In genomic region chr7:105374866-105375265, GRCm38 (mm10) we compare ENCODE assay signal across 29 mouse cellular contexts. TPM values are rescaled to one million over a fixed set of nuclear protein-coding genes. Genes with fewer than 3 reads are reported as not detected.
"Had no signal": no experiment of that assay in that cellular context is flagged by ENCODE, and none has a peak within 500 bp of the region (broad histone marks: within the 10 kb centered on the region; RNA-seq: fewer than 3 reads in every experiment).

Gm5901 (plus strand) TSS chr7:105375038.

- H3K4me1 ChIP-seq: kidney, embryonic 15.5 days; limb, embryonic 10.5 days; limb, embryonic 13.5 days; lung, embryonic 15.5 days; midbrain, embryonic 10.5 days; midbrain, embryonic 13.5 days; neural tube, embryonic 13.5 days; stomach, embryonic 15.5 days had no signal

- H3K4me3 ChIP-seq: kidney, embryonic 15.5 days; limb, embryonic 10.5 days; limb, embryonic 13.5 days; liver, embryonic 12.5 days; liver, embryonic 15.5 days; lung, embryonic 15.5 days; midbrain, embryonic 10.5 days; midbrain, embryonic 13.5 days; myocyte; neural tube, embryonic 13.5 days; stomach, embryonic 15.5 days had no signal

- H3K27me3 ChIP-seq: kidney, embryonic 15.5 days; limb, embryonic 13.5 days; liver, embryonic 12.5 days; liver, embryonic 15.5 days; lung, embryonic 15.5 days; megakaryocyte, embryonic 14.5 days; midbrain, embryonic 13.5 days; neural tube, embryonic 13.5 days; stomach, embryonic 15.5 days had no signal

- DNase-seq: kidney, postnatal 10 days; kidney, postnatal 36 days; liver; lung, adult 18-20 months; lung, postnatal 10 days; lung, postnatal 36 days; retina, postnatal 1 day; right cerebral cortex, postnatal 25 days; spleen, adult 18-20 months; thymus, adult 2 months; thymus, postnatal 14 days; thymus, postnatal 4 days had no signal

- H3K9ac ChIP-seq: kidney, embryonic 15.5 days; limb, embryonic 13.5 days; liver, embryonic 12.5 days; liver, embryonic 15.5 days; lung, embryonic 15.5 days; midbrain, embryonic 13.5 days; neural tube, embryonic 13.5 days; stomach, embryonic 15.5 days had no signal

- ATAC-seq: liver, embryonic 12.5 days; midbrain, embryonic 13.5 days; midbrain, embryonic 16.5 days had no signal

- H3K9me3 ChIP-seq: kidney, embryonic 15.5 days; limb, embryonic 10.5 days; limb, embryonic 13.5 days; liver, embryonic 12.5 days; liver, embryonic 15.5 days; lung, embryonic 15.5 days; megakaryocyte, embryonic 14.5 days; midbrain, embryonic 10.5 days; midbrain, embryonic 13.5 days; neural tube, embryonic 13.5 days; stomach, embryonic 15.5 days had no signal

- H3K27ac ChIP-seq: kidney, embryonic 15.5 days; limb, embryonic 10.5 days; limb, embryonic 13.5 days; liver, embryonic 12.5 days; lung, embryonic 15.5 days; midbrain, embryonic 10.5 days; midbrain, embryonic 13.5 days; neural tube, embryonic 13.5 days; stomach, embryonic 15.5 days had no signal

- H3K4me2 ChIP-seq: kidney, embryonic 15.5 days; limb, embryonic 13.5 days; liver, embryonic 12.5 days; liver, embryonic 15.5 days; lung, embryonic 15.5 days; midbrain, embryonic 13.5 days; neural tube, embryonic 13.5 days; stomach, embryonic 15.5 days had no signal

RNA-seq across cellular contexts. Expression of gene Gm5901, which starts in this region (rescaled TPM):
- total RNA-seq: layer of hippocampus, postnatal 25 days; left cerebral cortex, adult 18-20 months; left cerebral cortex, postnatal 25 days; monocyte, adult 5-6 weeks had no signal
- polyA plus RNA-seq: kidney, embryonic 15.5 days; limb, embryonic 10.5 days; limb, embryonic 13.5 days; liver, embryonic 12.5 days; liver, embryonic 15.5 days; lung, embryonic 15.5 days; midbrain, embryonic 10.5 days; midbrain, embryonic 13.5 days; midbrain, embryonic 16.5 days; myocyte; neural tube, embryonic 13.5 days; stomach, embryonic 15.5 days had no signal
